Mouse (Mus musculus) myocyte (in vitro differentiated cells): ENCODE data around the gene Hexim1. TPM values are rescaled to one million over a fixed set of nuclear protein-coding genes. Genes with fewer than 3 reads are reported as not detected.
A peak's percentile ranks its signal among the peaks of the same experiment; 100 is the strongest.

ENCODE experiments used
- H3K27me3 ChIP-seq: one replicate; pipeline ENCODE4 v1.6.1; 2011; ENCODE audit not compliant: control insufficient read depth, insufficient read depth, insufficient read length
- H3K36me3 ChIP-seq: one replicate; pipeline ENCODE4 v1.6.1; 2011; ENCODE audit not compliant: control insufficient read depth, insufficient read depth
- H3K4me2 ChIP-seq: one replicate; pipeline ENCODE4 v1.6.1; 2011; ENCODE audit warnings: low read depth, control low read depth
- H3K4me3 ChIP-seq: one replicate; pipeline ENCODE4 v1.5.1; 2011; ENCODE audit warnings: mild to moderate bottlenecking, control low read depth, moderate library complexity
- H3K79me2 ChIP-seq: one replicate; pipeline ENCODE4 v1.6.1; 2011; ENCODE audit not compliant: control insufficient read depth, insufficient read depth
- H3ac ChIP-seq: one replicate; pipeline ENCODE4 v1.6.1; 2011; ENCODE audit not compliant: control insufficient read depth, insufficient read length
- CEBPB ChIP-seq: IDR thresholded peaks from 2 replicates; pipeline ENCODE4 v1.6.1; 2011; ENCODE audit warnings: mild to moderate bottlenecking, moderate library complexity; ENCODE audit not compliant: poor library complexity, insufficient read depth, severe bottlenecking
- E2F4 ChIP-seq: IDR thresholded peaks from one replicate; pipeline ENCODE4 v1.6.1; 2011; ENCODE audit warnings: mild to moderate bottlenecking, control low read depth, moderate library complexity; ENCODE audit not compliant: insufficient read depth
- MAX ChIP-seq: IDR thresholded peaks from one replicate; pipeline ENCODE4 v1.6.1; 2011; ENCODE audit warnings: low read depth, mild to moderate bottlenecking, control low read depth
- MYOD1 ChIP-seq, 3 experiments: IDR thresholded peaks; one replicate each; pipeline ENCODE4 v1.6.1; 2011; ENCODE audit warnings: control low read depth in 2 of 3, low read depth in 2 of 3, mild to moderate bottlenecking in 2 of 3, moderate library complexity in 1 of 3; ENCODE audit not compliant: insufficient read length in 2 of 3, control insufficient read depth in 1 of 3
- MYOG ChIP-seq, 3 experiments: IDR thresholded peaks; one replicate each; pipeline ENCODE4 v1.6.1; 2011; ENCODE audit warnings: control low read depth in 2 of 3, low read depth in 2 of 3, mild to moderate bottlenecking in 2 of 3; ENCODE audit not compliant: insufficient read length in 2 of 3, control insufficient read depth in 1 of 3, insufficient read depth in 1 of 3
- POLR2A ChIP-seq: IDR thresholded peaks from one replicate; pipeline ENCODE4 v1.6.1; 2011; ENCODE audit warnings: low read depth, mild to moderate bottlenecking, control low read depth, moderate library complexity; ENCODE audit not compliant: insufficient read length
- POLR2AphosphoS2 ChIP-seq: IDR thresholded peaks from one replicate; pipeline ENCODE4 v1.6.1; 2011; ENCODE audit warnings: low read depth, control low read depth; ENCODE audit not compliant: insufficient read length
- REST ChIP-seq: IDR thresholded peaks from one replicate; pipeline ENCODE4 v1.6.1; 2011; ENCODE audit warnings: mild to moderate bottlenecking, control low read depth, moderate library complexity; ENCODE audit not compliant: insufficient read depth, insufficient read length
- SRF ChIP-seq: IDR thresholded peaks from one replicate; pipeline ENCODE4 v1.6.1; 2011; ENCODE audit warnings: low read depth; ENCODE audit not compliant: control insufficient read depth, insufficient read length
- TCF12 ChIP-seq: IDR thresholded peaks from one replicate; pipeline ENCODE4 v1.6.1; 2011; ENCODE audit warnings: mild to moderate bottlenecking, control low read depth; ENCODE audit not compliant: poor library complexity, insufficient read depth, severe bottlenecking
- TCF3 ChIP-seq: IDR thresholded peaks from one replicate; pipeline ENCODE4 v1.6.1; 2011; ENCODE audit warnings: low read depth, control low read depth; ENCODE audit not compliant: insufficient read length
- USF1 ChIP-seq: IDR thresholded peaks from one replicate; pipeline ENCODE4 v1.6.1; 2011; ENCODE audit warnings: low read depth, mild to moderate bottlenecking, control low read depth, moderate library complexity
- polyA plus RNA-seq: library from polyadenylated mRNA; unstranded; fragments of >200 nt; fragmentation: generic; extraction: Trizol; gene quantifications from one replicate; pipeline ENCODE4 v1.2.1, GENCODE M21; 2012; ENCODE audit warnings: missing spikeins

The Hexim1 gene
- polyA plus RNA-seq, 1 experiment: 18.7 TPM

GRCm38 (mm10) chr11:103113005-103113404, 3.0 kb upstream of the Hexim1 start:
- Histone ChIP-seq H3K4me3 (no peak overlapping the region), H3K27me3 (no peaks in the 10 kb centered on the region), H3K36me3 (peaks cover 6% of the 10 kb centered on the region), H3K79me2 (peaks cover 22% of the 10 kb centered on the region), H3ac (no peak overlapping the region), H3K4me2 (no peak overlapping the region)
- TF ChIP-seq POLR2AphosphoS2 (no peak), POLR2A (no peak), USF1 (no peak), E2F4 (no peak), TCF12 (no peak), MYOD1 (IDR thresholded peaks at IDR 0.05; ENCODE audit: control insufficient read depth in 1 of 3, insufficient read length in 2 of 3, low read depth in 2 of 3) (no peak), MYOG (IDR thresholded peaks at IDR 0.05; ENCODE audit: control insufficient read depth in 1 of 3, insufficient read depth in 1 of 3, insufficient read length in 2 of 3, low read depth in 2 of 3) (no peak), TCF3 (no peak), SRF (no peak), CEBPB (no peak), MAX (no peak), REST (no peak)

DNA sequence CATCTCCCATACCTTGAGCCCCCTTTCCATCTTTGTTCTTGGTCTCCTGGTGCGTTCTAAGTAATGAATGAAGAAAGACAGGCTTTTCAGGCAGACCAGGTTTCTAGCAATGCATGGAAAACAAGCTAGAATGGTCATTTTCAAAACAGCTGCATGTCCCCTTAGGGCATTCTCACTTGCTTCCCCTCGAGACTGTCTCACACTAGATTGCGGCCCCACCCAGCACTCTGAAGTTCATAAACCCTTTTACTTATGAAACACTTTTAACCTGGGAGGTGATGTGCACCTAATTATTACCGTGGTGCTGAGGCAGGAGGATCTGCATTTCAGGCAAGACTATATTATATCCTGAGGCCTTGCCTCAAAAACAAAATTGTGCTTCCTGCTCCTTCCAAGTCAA, 2.3 kb upstream of the Hexim1 start:
- Histone ChIP-seq H3K27me3 (no peaks in the 10 kb centered on the region), H3K4me2 (no peak overlapping the region), H3K36me3 (no peaks in the 10 kb centered on the region), H3K79me2 (peaks cover 30% of the 10 kb centered on the region), H3ac (no peak overlapping the region), H3K4me3 (peak overlapping the region; percentile 99)
- TF ChIP-seq REST (no peak), CEBPB (no peak), POLR2A (no peak), TCF3 (no peak), SRF (no peak), POLR2AphosphoS2 (no peak), MYOD1 (IDR thresholded peaks at IDR 0.05; ENCODE audit: control insufficient read depth in 1 of 3, insufficient read length in 2 of 3, low read depth in 2 of 3) (no peak), MAX (no peak), TCF12 (no peak), USF1 (no peak), MYOG (IDR thresholded peaks at IDR 0.05; ENCODE audit: control insufficient read depth in 1 of 3, insufficient read depth in 1 of 3, insufficient read length in 2 of 3, low read depth in 2 of 3) (no peak), E2F4 (no peak)

- Histone ChIP-seq H3K4me3 (peak overlapping the region; percentile 99), H3K79me2 (peaks cover 31% of the 10 kb centered on the region), H3K27me3 (no peaks in the 10 kb centered on the region), H3K36me3 (no peaks in the 10 kb centered on the region), H3K4me2 (peak overlapping the region; percentile 88), H3ac (peak overlapping the region; percentile 73)
- TF ChIP-seq POLR2AphosphoS2: peak; percentile 19
- no peak for TF ChIP-seq USF1
Observed at GRCm38 (mm10) chr11:103114270-103114943, 1.6 kb upstream of the Hexim1 start.

DNA sequence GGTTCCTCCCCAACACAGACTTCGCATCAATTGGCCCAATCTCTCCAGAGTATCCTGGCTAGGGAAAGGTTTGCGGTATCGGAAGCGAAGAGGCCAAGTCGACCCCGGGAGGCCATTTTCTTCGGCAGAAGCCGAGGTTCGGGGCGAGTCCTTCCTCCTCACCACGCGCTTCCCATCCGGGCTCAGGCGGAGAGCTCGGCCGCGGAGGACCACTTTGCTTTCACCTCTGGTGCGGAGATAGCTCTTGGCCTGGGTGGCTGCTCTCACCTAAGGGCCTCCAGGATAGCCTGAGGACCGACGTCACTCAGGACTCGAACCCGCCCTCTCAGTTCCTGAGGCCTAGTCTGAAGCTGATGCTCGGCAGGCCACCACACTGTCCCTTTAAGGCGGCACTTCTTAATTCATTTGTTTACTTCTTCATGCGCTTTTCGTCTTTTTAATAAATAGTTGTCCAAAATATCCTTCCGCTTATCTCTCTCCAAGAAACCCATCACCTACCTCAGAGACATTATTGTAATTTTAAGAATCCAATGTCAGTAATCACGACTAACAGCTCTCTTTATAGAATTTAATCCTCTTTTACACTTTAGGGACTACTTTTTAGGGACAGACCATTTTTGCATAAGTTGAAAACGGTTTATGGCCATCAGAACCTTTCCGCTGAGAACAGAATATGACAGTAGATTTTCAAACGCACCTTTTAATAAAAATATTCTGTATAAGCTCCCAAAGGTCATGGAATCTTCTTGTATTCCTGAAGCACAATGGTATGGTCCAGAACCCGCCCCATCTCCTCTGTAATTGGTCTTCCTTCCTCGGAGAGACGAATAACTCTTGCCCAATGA, 646 bp upstream of the Hexim1 start:
- peak overlapping the region; percentile 73 for H3ac ChIP-seq
- peak; percentile 59 for TF ChIP-seq POLR2A
- no peak for TF ChIP-seq CEBPB
- TF ChIP-seq MYOD1 (IDR thresholded peaks at IDR 0.05; ENCODE audit: control insufficient read depth in 1 of 3, insufficient read length in 2 of 3, low read depth in 2 of 3): no peak
- no peak for TF ChIP-seq USF1
- TF ChIP-seq REST: no peak
- no peak for TF ChIP-seq E2F4
- TF ChIP-seq POLR2AphosphoS2: peak; percentile 90
- no peak for TF ChIP-seq MAX
- no peak for TF ChIP-seq TCF12
- TF ChIP-seq MYOG (IDR thresholded peaks at IDR 0.05; ENCODE audit: control insufficient read depth in 1 of 3, insufficient read depth in 1 of 3, insufficient read length in 2 of 3, low read depth in 2 of 3): no peak
- TF ChIP-seq TCF3: no peak
- TF ChIP-seq SRF: no peak
- H3K4me2 ChIP-seq: peak overlapping the region; percentile 88
- H3K79me2 ChIP-seq: peaks cover 31% of the 10 kb centered on the region
- H3K36me3 ChIP-seq: no peaks in the 10 kb centered on the region
- peak overlapping the region; percentile 99 for H3K4me3 ChIP-seq
- no peaks in the 10 kb centered on the region for H3K27me3 ChIP-seq
